8 mouse cellular contexts compared by ENCODE assay signal in genomic region chr10:19591641-19592441, GRCm38 (mm10). TPM values are rescaled to one million over a fixed set of nuclear protein-coding genes. Genes with fewer than 3 reads are reported as not detected.
DNase-seq lines count a peak whose midpoint lies in the region; ATAC-seq and TF ChIP-seq lines count a peak whose summit lies in the region.

TSS of gene Ifngr1 (plus strand) at chr10:19591949.

- peaks cover 3% of the 10 kb centered on the region; the same call in 1 of the 2 replicates for H3K4me1 ChIP-seq in bone marrow, adult 2 months (ENCODE audit: control insufficient read depth, insufficient read depth, low read length)
- H3K4me1 ChIP-seq in embryonic facial prominence, embryonic 15.5 days: peaks cover 25% of the 10 kb centered on the region; the same call in 1 of the 2 replicates
- peaks cover 15% of the 10 kb centered on the region; the same call in 1 of the 2 replicates for H3K4me1 ChIP-seq in limb, embryonic 14.5 days (ENCODE audit: control insufficient read depth, insufficient read depth, low read length)
- H3K4me1 ChIP-seq in midbrain, postnatal 0 days (ENCODE audit: insufficient read depth, low read length): peaks cover 4% of the 10 kb centered on the region; the same call in 1 of the 2 replicates

- TF ChIP-seq CTCF in bone marrow, adult 2 months (IDR thresholded peaks at IDR 0.05; ENCODE audit: control insufficient read depth, insufficient read depth, low read length): no peak
- TF ChIP-seq CTCF in midbrain, postnatal 0 days (IDR thresholded peaks at IDR 0.05): no peak

- WGBS in bone marrow, adult 2 months: under 1% methylated on average over 52 of the region's 52 CpGs
- WGBS in embryonic facial prominence, embryonic 15.5 days: under 1% methylated on average over 52 of the region's 52 CpGs
- WGBS in limb, embryonic 14.5 days: under 1% methylated on average over 52 of the region's 52 CpGs
- WGBS in midbrain, postnatal 0 days: under 1% methylated on average over 52 of the region's 52 CpGs

- H3K4me2 ChIP-seq in embryonic facial prominence, embryonic 15.5 days (replicated peaks): peak within 1 kb of the TSS; percentile 57
- peak within 1 kb of the TSS; percentile 63 for H3K4me2 ChIP-seq in limb, embryonic 14.5 days (replicated peaks; ENCODE audit: low read depth, low read length, severe bottlenecking)
- H3K4me2 ChIP-seq in midbrain, postnatal 0 days (ENCODE audit: low read depth, low read length, poor library complexity, severe bottlenecking): peak within 1 kb of the TSS; percentile 87

- DNase-seq in 416B (ENCODE audit: low read depth): peak; percentile 100
- DNase-seq in heart, adult 8-10 months (ENCODE audit: low spot score): peak; percentile 100
- peak; percentile 100 for DNase-seq in kidney, adult 9 months
- DNase-seq in limb, embryonic 14.5 days (ENCODE audit: low spot score): peak; percentile 97
- DNase-seq in midbrain, postnatal 0 days (ENCODE audit: low spot score): peak; percentile 97
- DNase-seq in spleen, postnatal 14 days (ENCODE audit: low spot score in 2 of 2): peak; percentile 98

- peak; percentile 97 for TF ChIP-seq POLR2A in bone marrow, adult 2 months (IDR thresholded peaks at IDR 0.05; ENCODE audit: borderline replicate concordance, control insufficient read depth, low read depth, low read length)
- TF ChIP-seq POLR2A in limb, embryonic 14.5 days (IDR thresholded peaks at IDR 0.05; ENCODE audit: borderline replicate concordance, extremely low read depth, insufficient read depth, insufficient read length): peak; percentile 82; the same call in 1 of the 2 replicates

- no peaks in the 10 kb centered on the region for H3K9me3 ChIP-seq in embryonic facial prominence, embryonic 15.5 days (replicated peaks)
- no peaks in the 10 kb centered on the region for H3K9me3 ChIP-seq in limb, embryonic 14.5 days (ENCODE audit: control insufficient read depth, low read length)
- no peaks in the 10 kb centered on the region for H3K9me3 ChIP-seq in midbrain, postnatal 0 days (ENCODE audit: low read length)

- H3K36me3 ChIP-seq in embryonic facial prominence, embryonic 15.5 days: no peaks in the 10 kb centered on the region
- no peaks in the 10 kb centered on the region for H3K36me3 ChIP-seq in limb, embryonic 14.5 days (ENCODE audit: control insufficient read depth, insufficient read depth, low read length)
- H3K36me3 ChIP-seq in midbrain, postnatal 0 days (ENCODE audit: insufficient read depth, low read length): no peaks in the 10 kb centered on the region

- ATAC-seq in embryonic facial prominence, embryonic 15.5 days (ENCODE audit: insufficient number of reproducible peaks, low FRiP score, low TSS enrichment, low read depth): peak; percentile 99
- ATAC-seq in limb, embryonic 14.5 days (ENCODE audit: low FRiP score, low read depth): peak; percentile 100
- ATAC-seq in midbrain, postnatal 0 days (ENCODE audit: low FRiP score): peak; percentile 99

- peak within 1 kb of the TSS; percentile 100 for H3K27ac ChIP-seq in bone marrow, adult 2 months (ENCODE audit: control insufficient read depth, insufficient read depth, low read depth, low read length, poor library complexity)
- H3K27ac ChIP-seq in embryonic facial prominence, embryonic 15.5 days (replicated peaks): peak within 1 kb of the TSS; percentile 89
- H3K27ac ChIP-seq in limb, embryonic 14.5 days (replicated peaks; ENCODE audit: low read depth, low read length): peak within 1 kb of the TSS; percentile 68
- H3K27ac ChIP-seq in midbrain, postnatal 0 days (ENCODE audit: low read depth, low read length): peak within 1 kb of the TSS; percentile 32; the same call in 1 of the 2 replicates

- H3K27me3 ChIP-seq in embryonic facial prominence, embryonic 15.5 days: no peaks in the 10 kb centered on the region
- H3K27me3 ChIP-seq in limb, embryonic 14.5 days (ENCODE audit: control insufficient read depth, insufficient read depth, low read length): no peaks in the 10 kb centered on the region
- H3K27me3 ChIP-seq in midbrain, postnatal 0 days (ENCODE audit: insufficient read depth, low read length): no peaks in the 10 kb centered on the region

- peak within 1 kb of the TSS; percentile 97 for H3K4me3 ChIP-seq in bone marrow, adult 2 months (replicated peaks; ENCODE audit: control insufficient read depth, low read depth, low read length)
- peak within 1 kb of the TSS; percentile 69 for H3K4me3 ChIP-seq in embryonic facial prominence, embryonic 15.5 days (replicated peaks)
- peak within 1 kb of the TSS; percentile 59 for H3K4me3 ChIP-seq in limb, embryonic 14.5 days (replicated peaks; ENCODE audit: low read length)
- H3K4me3 ChIP-seq in midbrain, postnatal 0 days (ENCODE audit: low read depth, low read length): peak within 1 kb of the TSS; percentile 79

- H3K9ac ChIP-seq in embryonic facial prominence, embryonic 15.5 days: peak within 1 kb of the TSS; percentile 59
- H3K9ac ChIP-seq in limb, embryonic 14.5 days (ENCODE audit: low read depth, low read length, severe bottlenecking): peak within 1 kb of the TSS; percentile 80
- H3K9ac ChIP-seq in midbrain, postnatal 0 days (replicated peaks; ENCODE audit: low read length, poor library complexity, severe bottlenecking): peak within 1 kb of the TSS; percentile 83

RNA-seq across cellular contexts. Expression of gene Ifngr1, which starts in this region (rescaled TPM):
- 32.1 and 78.0 TPM in 2 replicates for polyA plus RNA-seq in bone marrow, adult 2 months (2011; ENCODE audit: insufficient read depth, insufficient read length, low replicate concordance, missing spikeins)
- polyA plus RNA-seq in embryonic facial prominence, embryonic 15.5 days (2015; fragmentation: Nextera tagmentation; extraction: Ambion mirVana): 61.2 and 61.5 TPM in 2 replicates
- 10 to 100 TPM; 38.6 to 45.7 (median 39.3) TPM for total RNA-seq in heart, adult 8-10 months (2022)
- polyA plus RNA-seq in limb, embryonic 14.5 days (2012; rRNA removed): 26.2 and 28.2 TPM in 2 replicates
- 52.2 and 56.8 TPM in 2 replicates for polyA plus RNA-seq in limb, embryonic 14.5 days (2014; fragmentation: Nextera tagmentation; extraction: Ambion mirVana)
- 14.5 and 14.8 TPM in 2 replicates for total RNA-seq in midbrain, postnatal 0 days (2014; rRNA removed)
- 22.4 and 24.7 TPM in 2 replicates for polyA plus RNA-seq in midbrain, postnatal 0 days (2015; fragmentation: Nextera tagmentation; extraction: Ambion mirVana)

Comparison
In these comparisons a context has a peak if more than half of its experiments do, and no peak if none do; other contexts are left out.
1. Peak in every context shown above with its lines: DNase-seq, ATAC-seq, H3K4me3 ChIP-seq and H3K27ac ChIP-seq.
2. H3K27ac ChIP-seq: peak in every context shown above with its lines; median percentile 100 in bone marrow, adult 2 months; 89 in embryonic facial prominence, embryonic 15.5 days; 68 in limb, embryonic 14.5 days; 32 in midbrain, postnatal 0 days.